Mouse (Mus musculus): ENCODE measurements at regions not wholly inside any gene's neighbourhood (a gene's known extent, or its start where the extent isn't known, plus 50 kb on each side); places are given as distances from the start of the nearest gene placed in this dataset.

DNA sequence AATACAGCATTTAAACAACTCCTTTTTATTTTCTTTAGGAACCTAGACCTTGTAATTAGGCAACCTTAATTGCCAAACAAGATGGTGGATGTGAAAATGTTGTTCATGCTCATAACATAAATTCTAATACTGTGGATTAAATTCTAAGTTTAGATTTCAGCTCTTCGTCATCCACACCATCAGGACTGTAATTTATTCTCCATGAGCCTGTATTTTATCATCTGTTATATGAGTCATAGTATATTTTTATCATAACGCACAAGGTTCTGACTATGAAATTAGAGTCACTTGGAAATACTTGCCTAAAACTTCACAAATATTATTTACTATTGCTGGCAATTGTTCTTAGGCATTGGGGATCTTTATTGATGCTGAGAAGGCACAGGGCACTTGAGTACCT, 582.7 kb upstream of the BB014433 start:
- TF ChIP-seq POLR2A (IDR thresholded peaks at IDR 0.05; ENCODE audit: insufficient read depth, low read depth, low read length): no peak
- TF ChIP-seq CTCF (IDR thresholded peaks at IDR 0.05; ENCODE audit: insufficient read depth, low read depth, low read length): no peak

Measured in olfactory bulb, adult 2 months (tissue).